Mouse (Mus musculus) inflammation-experienced regulatory T-cells, adult 6 months (primary cell): ENCODE data around the gene Dennd1b. TPM values are rescaled to one million over a fixed set of nuclear protein-coding genes. Genes with fewer than 3 reads are reported as not detected.

ENCODE experiments used
- ATAC-seq: one replicate; pipeline ENCODE4 v1.8.0; 2017
- polyA plus RNA-seq, 3 experiments: library from polyadenylated mRNA; unstranded; fragments of 100-300 nt; shearing (Covaris generic); gene quantifications; one replicate each; pipeline ENCODE4 v1.2.1; 2017

Gene Dennd1b
- polyA plus RNA-seq, result 10 to 100 TPM; 21.6 to 24.5 (median 22.3) TPM

GRCm38 (mm10) chr1:138963161-138963867 is at the start of gene Dennd1b:
TSS of gene Dennd1b (plus strand) at chr1:138963435.
- peak; percentile 71 for ATAC-seq

GRCm38 (mm10) chr1:138915596-138915995 is 47.6 kb upstream of the Dennd1b start:
- ATAC-seq, result no peak

- no peak for ATAC-seq
Measured at GRCm38 (mm10) chr1:138919601-138920000, 43.6 kb upstream of the Dennd1b start.

GRCm38 (mm10) chr1:138920082-138920481 is 43.2 kb upstream of the Dennd1b start:
- no peak for ATAC-seq

GRCm38 (mm10) chr1:138920799-138921198 is 42.4 kb upstream of the Dennd1b start:
- ATAC-seq, result no peak

GRCm38 (mm10) chr1:138922886-138923285 is 40.3 kb upstream of the Dennd1b start:
- no peak for ATAC-seq

GRCm38 (mm10) chr1:138924282-138924681 is 39.0 kb upstream of the Dennd1b start:
- ATAC-seq, result no peak

- no peak for ATAC-seq
Measured at GRCm38 (mm10) chr1:138928671-138929483, 34.4 kb upstream of the Dennd1b start.

- no peak for ATAC-seq
Measured at GRCm38 (mm10) chr1:138929985-138930384, 33.2 kb upstream of the Dennd1b start.

GRCm38 (mm10) chr1:138930856-138931255 is 32.4 kb upstream of the Dennd1b start:
- ATAC-seq, result peak; percentile 67

GRCm38 (mm10) chr1:138936169-138936568 is 27.1 kb upstream of the Dennd1b start:
- ATAC-seq, result no peak

GRCm38 (mm10) chr1:138937686-138938370 is 25.4 kb upstream of the Dennd1b start:
- ATAC-seq, result no peak

- no peak for ATAC-seq
Measured at GRCm38 (mm10) chr1:138939579-138940139, 23.6 kb upstream of the Dennd1b start.

- no peak for ATAC-seq
Measured at GRCm38 (mm10) chr1:138940407-138940806, 22.8 kb upstream of the Dennd1b start.

- peak; percentile 80 for ATAC-seq
Measured at GRCm38 (mm10) chr1:138952173-138952572, 11.1 kb upstream of the Dennd1b start.

GRCm38 (mm10) chr1:138954978-138955377 is 8.3 kb upstream of the Dennd1b start:
- ATAC-seq, result no peak

- ATAC-seq, result no peak
Measured at GRCm38 (mm10) chr1:138955455-138955854, 7.8 kb upstream of the Dennd1b start.

- no peak for ATAC-seq
Measured at GRCm38 (mm10) chr1:138956511-138956910, 6.7 kb upstream of the Dennd1b start.

GRCm38 (mm10) chr1:138957111-138957510 is 6.1 kb upstream of the Dennd1b start:
- ATAC-seq, result peak; percentile 41

- ATAC-seq, result no peak
Measured at GRCm38 (mm10) chr1:138958863-138959262, 4.4 kb upstream of the Dennd1b start.

GRCm38 (mm10) chr1:138959903-138960483 is 3.2 kb upstream of the Dennd1b start:
- ATAC-seq, result no peak
